Mouse (Mus musculus) T-cell, adult 2 months (primary cell): ENCODE measurements at regions not wholly inside any gene's neighbourhood (a gene's known extent, or its start where the extent isn't known, plus 50 kb on each side); places are given as distances from the start of the nearest gene placed in this dataset.
A peak's percentile ranks its signal among the peaks of the same experiment; 100 is the strongest.

Experiments
- DNase-seq: peaks from one replicate; pipeline ENCODE4 v3.0.0; 2022; ENCODE audit warnings: low spot score

DNA sequence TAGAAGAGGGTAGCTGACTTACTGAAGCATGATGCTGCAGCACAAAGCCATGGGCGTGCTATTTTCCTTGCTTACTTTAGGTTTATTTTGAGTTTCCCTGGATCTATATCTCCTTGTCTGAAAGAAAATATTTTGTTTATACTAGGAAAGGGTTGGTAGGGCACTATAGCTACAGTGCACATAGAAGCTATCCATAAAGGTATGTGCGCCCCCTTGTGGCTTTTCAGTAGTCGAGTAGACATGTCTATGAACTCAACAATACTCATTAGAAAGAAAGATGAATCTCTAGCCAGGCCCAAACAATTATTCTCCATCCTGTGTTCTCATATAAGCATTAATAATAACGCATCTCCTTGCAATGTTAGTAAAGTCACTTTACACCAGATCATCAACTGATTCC lies 114.3 kb downstream of the Rab38 start:
- peak; percentile 21 for DNase-seq

DNA sequence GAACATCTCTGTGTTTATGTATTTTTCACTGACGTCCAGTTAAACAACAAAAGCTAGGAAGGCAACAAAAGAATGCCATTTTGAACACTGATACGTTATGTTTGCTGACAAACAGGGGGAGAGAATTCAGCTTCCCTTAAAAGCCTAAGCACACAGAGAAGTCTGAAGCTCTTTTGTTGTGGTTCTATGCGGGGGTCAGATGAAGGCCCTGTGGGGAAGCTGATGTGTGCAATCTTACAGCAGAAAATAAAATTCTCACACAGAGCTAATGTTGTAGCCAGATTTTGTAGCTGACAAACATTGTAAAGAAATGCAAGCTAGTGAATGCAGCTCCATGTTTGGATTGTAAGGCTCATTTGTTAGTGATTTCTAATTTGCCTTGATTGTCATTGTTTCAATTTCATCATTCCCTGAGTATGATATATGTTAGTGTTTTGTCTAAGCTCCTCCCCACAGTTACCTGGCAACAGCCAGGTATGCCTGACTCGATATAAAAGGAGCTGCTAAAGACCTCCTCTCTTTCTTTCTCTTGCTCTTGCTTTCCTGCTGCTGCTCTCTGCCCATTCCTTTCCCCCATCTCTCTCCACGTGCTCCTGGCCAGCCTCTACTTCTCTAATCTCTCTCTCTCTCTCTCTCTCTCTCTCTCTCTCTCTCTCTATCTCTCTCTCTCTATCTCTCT lies 115.0 kb downstream of the Rab38 start:
- no peak for DNase-seq

DNA sequence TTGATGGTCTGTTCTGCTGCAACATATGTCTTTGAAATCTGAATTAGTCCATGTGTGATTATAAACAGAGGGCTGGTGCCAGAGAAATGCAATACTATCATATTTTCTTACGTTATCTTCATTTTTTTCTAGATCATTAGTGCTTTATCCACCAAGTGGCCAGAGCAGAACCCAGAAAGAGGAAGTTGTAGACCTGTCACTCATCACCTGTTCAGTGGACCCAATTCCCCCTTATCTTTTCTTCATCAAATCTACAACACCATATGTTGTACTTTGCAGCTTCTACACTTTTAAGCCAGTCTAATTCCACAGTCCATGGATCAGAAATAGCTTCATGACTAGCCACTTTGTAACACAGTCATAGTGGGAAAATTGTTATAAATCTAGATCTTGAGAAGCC lies 145.0 kb downstream of the Rab38 start:
- no peak for DNase-seq

DNA sequence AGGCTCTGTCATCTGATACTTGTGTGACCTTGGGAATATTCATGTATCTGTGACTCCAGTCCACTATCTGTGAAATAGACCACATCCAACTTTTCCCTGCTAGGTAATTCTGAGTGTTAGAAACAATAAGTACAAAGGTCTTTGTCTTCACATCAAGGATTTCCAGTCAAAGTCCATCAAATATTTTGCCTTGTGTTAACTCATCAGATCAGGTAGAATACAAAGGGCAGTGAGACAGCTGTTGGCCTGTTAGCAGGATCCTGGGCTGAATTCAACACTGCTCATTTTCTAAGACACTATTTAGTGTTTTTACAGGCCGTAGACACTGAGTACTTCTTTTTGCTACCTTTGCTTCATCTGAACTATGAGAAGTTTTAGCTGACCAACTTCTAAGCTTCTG lies 170.7 kb downstream of the Rab38 start:
- DNase-seq = no peak
